Mouse (Mus musculus) right cerebral cortex, postnatal 25 days (tissue): Measurements from ENCODE around the gene Sdf2.
"Not testable (repeated sequence)": the region's sequence is repeated elsewhere in the genome, so short reads cannot be mapped to it uniquely, and the experiment has no call there.

Experiments
- DNase-seq: peaks from one replicate; pipeline ENCODE4 v3.0.0; 2022

Sdf2 gene

GRCm38 (mm10) chr11:78262550-78262949 lies 17.0 kb downstream of the Sdf2 start:
- peak; percentile 18 for DNase-seq

- no peak for DNase-seq
Observed at GRCm38 (mm10) chr11:78265571-78265970, 20.0 kb downstream of the Sdf2 start.

GRCm38 (mm10) chr11:78271986-78272385 lies 26.4 kb downstream of the Sdf2 start:
- DNase-seq = peak; percentile 68

- no peak for DNase-seq
Observed at GRCm38 (mm10) chr11:78275596-78275995, 30.1 kb downstream of the Sdf2 start.

- DNase-seq = not testable (repeated sequence)
Observed at GRCm38 (mm10) chr11:78276169-78276568, 30.6 kb downstream of the Sdf2 start.

- DNase-seq = no peak
Observed at GRCm38 (mm10) chr11:78278853-78279252, 33.3 kb downstream of the Sdf2 start.

- DNase-seq = no peak
Observed at GRCm38 (mm10) chr11:78279586-78279985, 34.0 kb downstream of the Sdf2 start.

- DNase-seq = no peak
Observed at GRCm38 (mm10) chr11:78289146-78289763, 43.7 kb downstream of the Sdf2 start.

GRCm38 (mm10) chr11:78290654-78291053 lies 45.1 kb downstream of the Sdf2 start, which contains the start of gene BC030499:
Gene BC030499 (plus strand): TSS chr11:78290841.
- DNase-seq = peak; percentile 46

- no peak for DNase-seq
Observed at GRCm38 (mm10) chr11:78294585-78294984, 49.0 kb downstream of the Sdf2 start.

- DNase-seq = no peak
Observed at GRCm38 (mm10) chr11:78300917-78301316, 55.4 kb downstream of the Sdf2 start.

GRCm38 (mm10) chr11:78301357-78302084 lies 56.0 kb downstream of the Sdf2 start, which contains the start of gene Spag5:
Gene Spag5 (plus strand): TSS chr11:78301529.
- DNase-seq = peak; percentile 92
